Mouse (Mus musculus): Measurements from ENCODE around the gene Dusp10.

DNA sequence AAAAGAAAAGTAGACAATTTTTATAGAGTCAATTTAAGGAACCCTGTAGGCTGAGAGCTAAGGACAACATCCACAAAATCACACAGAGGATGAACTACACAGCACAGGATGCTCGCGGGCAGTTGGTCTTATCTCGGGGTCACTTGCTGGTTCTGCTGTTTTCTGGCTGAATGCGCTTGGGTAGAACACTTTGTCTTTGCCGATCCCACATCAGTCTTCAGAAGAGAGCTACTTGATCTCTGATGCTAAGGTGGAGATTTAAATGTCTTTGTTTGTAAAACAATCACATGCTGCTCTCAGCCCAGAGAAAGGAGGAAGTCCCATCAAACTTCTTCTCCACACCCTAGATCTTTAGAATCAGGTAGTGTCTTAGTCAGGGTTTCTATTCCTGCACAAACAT, 12.0 kb downstream of the Dusp10 start:
- TF ChIP-seq CTCF (IDR thresholded peaks at IDR 0.05) (no peak), POLR2A (IDR thresholded peaks at IDR 0.05; ENCODE audit: insufficient read depth, low read depth, low read length) (no peak)
